Mouse (Mus musculus): ENCODE results near the gene Pcyt1a.

Gene Pcyt1a

DNA sequence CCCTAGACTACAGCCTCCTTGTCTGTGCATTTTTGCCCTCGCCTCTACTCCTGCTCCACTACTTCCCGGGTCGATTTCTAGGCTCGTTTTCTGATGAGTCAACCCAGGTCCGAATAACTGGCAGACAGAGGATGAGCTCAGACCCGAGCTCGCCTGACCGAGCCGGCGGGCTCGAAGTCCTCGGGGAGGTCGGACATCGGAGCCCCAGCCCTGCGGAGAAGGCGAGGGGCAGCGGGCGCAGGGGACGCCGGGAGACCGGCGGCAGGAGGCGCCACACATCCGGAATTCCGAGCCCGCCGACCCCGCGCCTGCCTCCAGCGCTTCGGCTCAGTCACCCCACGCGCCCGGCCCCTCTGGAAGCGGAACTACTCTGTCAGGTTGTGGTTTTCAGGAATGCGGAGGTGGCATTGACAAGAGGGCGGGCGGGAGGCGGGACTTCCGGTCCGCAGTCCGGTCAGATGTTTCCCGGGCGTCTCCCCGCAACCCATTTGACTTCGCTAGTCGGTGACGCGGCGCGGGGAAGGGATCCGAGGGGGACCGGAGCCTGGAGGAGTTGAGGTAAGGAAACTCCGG, at the start of gene Pcyt1a:
TSS of gene Pcyt1a (plus strand) at position 448 of the 573 bp plus-strand sequence.
- in situ Hi-C loops (cut with MboI; ENCODE audit: unreplicated experiment in 2 of 2) = no loop called here

DNA sequence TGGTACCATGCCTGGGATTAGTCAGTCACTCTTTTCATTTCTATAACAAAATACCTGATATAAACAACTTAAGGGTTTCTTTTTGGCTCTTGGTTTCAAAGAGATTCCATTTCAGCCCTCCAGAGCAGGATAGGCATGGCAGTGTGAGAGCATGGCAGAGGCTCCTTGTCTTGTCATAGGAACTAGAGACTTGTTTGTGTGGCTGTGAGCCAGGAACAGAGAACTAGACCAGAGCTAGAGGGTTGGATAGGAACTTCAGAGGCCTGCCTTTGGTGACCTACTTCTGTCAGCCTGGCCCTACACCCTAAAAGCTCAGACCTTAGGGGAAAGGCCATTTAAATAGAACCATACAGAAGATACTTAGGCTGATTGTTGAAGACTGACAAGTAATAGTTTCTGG, 47.8 kb upstream of the Pcyt1a start:
- in situ Hi-C loops (cut with MboI; ENCODE audit: unreplicated experiment in 2 of 2) = no loop called here

DNA sequence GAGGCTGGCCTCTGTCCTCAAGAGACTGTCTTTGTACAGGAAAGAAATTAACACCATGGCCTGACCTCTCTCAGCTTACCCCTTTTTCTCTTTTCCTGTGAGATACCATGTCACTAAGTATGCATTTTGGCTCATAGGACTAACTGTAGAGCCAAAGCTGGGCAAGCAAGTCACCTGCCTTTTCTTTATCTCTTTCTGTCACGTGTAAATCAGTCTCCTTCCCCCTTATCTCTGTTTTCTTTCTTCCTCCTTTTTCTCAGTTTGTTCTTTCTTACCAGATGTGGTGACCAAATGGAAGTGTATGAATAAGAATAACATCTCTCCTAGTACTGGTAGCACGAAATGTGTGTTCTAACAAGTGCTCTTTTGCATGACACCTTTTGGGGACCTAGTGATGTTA, 45.8 kb upstream of the Pcyt1a start:
- in situ Hi-C loops (cut with MboI; ENCODE audit: unreplicated experiment in 2 of 2) = no loop called here

DNA sequence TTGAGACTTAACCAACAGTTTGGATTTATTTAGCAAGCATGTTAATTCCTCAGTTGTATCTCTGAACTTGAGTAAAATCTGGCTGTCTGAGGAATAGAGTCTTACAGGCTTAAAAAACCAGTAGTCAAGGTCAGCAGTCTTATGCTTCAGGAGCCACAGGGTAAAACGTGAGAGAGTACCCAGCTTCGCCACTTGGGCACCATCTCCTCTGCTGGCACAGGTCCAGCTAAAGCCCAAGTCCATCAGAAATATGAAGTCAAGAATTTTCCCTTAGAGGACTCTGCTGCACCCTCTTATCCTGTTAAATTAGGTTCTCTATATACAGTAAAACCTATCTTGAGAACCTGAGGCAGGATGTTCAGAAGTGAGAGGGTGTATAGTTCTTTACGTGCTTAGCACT, 43.9 kb upstream of the Pcyt1a start:
- in situ Hi-C loops (cut with MboI; ENCODE audit: unreplicated experiment in 2 of 2) = no loop called here

DNA sequence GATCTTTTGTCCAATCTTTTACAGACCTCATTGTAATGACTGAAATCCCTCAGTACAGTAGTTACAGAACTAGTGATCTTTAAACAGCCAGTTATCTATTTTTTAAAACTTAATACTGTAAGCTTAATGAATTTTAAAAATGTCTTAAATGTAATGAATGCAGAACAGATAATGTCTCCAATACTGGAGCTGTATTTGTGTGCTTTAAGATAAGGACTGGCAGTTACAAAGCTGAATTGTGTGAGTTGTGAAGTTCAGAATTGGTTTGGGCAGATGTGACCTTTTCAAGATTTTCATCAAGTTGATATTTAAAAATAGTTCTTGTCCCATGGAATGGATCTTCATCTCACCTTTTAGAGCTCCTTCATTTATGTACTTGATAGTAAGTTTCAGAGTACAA, 41.7 kb upstream of the Pcyt1a start:
- in situ Hi-C loops (cut with MboI; ENCODE audit: unreplicated experiment in 2 of 2) = no loop called here

DNA sequence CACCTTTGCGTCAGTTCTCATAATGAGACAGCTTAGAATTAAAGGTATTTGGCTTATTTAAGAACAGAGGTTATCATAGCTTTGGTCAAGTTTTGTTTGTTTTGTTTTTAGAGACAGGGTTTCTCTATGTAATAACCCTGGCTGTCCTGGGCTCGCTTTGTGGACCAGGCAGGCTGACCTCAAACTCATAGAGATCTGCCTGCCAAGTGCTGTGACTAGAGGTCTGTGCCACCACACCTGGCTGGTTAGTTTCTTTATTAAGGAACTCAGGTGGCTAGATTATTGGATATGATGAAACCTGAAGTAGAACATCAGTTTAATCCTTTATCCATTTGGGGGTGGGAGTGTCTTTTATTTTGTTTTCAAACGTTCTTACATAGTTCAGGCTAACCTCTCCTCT, 40.9 kb upstream of the Pcyt1a start:
- in situ Hi-C loops (cut with MboI; ENCODE audit: unreplicated experiment in 2 of 2) = loop anchor here in 1 of 2 experiments (10.0 kb wide), 1 partner anchor 65 kb away; no protein-coding TSS in a partner anchor

DNA sequence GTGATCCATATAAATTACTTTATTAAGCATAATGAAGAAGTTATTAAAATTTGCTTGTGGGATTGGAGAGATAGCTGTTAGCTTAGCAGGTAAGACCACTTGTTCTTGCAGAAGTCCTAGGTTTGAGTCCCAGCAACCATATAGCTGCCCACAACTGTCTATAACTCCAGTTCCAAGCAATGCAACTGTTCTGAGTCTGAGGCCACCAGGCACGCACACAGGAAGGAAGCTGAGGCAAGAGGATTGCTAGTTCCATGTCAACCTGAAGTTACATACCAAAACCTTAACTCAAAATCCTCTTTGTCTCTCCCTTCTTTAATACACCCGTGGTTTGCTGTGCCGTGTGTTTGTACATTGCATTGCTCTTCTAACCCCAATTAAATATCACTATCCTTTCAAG, 39.8 kb upstream of the Pcyt1a start:
- in situ Hi-C loops (cut with MboI; ENCODE audit: unreplicated experiment in 2 of 2) = loop anchor here in 1 of 2 experiments (10.0 kb wide), 1 partner anchor 64 kb away; no protein-coding TSS in a partner anchor

- in situ Hi-C loops (cut with MboI; ENCODE audit: unreplicated experiment in 2 of 2) = loop anchor here in 1 of 2 experiments (10.0 kb wide), 1 partner anchor 59 kb away; no protein-coding TSS in a partner anchor
These were observed 34.8 kb upstream of the Pcyt1a start for GRCm38 (mm10) chr16:32395679-32396540.

DNA sequence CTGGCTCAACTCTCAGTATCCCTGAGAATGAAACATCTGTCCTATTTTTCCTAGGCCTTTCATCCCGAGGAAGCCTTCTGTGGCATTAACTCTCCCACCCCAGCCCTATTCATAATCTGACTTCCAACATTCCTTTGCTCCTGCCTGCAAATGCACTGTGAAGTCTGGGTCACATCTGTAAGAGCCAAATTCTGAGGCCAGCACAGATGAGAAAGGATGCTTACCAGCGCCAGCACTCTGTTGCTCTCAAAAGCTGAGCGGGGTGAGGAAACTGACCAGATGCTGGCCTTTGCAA, 34.2 kb upstream of the Pcyt1a start:
- in situ Hi-C loops (cut with MboI; ENCODE audit: unreplicated experiment in 2 of 2) = loop anchor here in 1 of 2 experiments (10.0 kb wide), 1 partner anchor 58 kb away; no protein-coding TSS in a partner anchor

GRCm38 (mm10) chr16:32398206-32398605, 32.5 kb upstream of the Pcyt1a start:
- in situ Hi-C loops (cut with MboI; ENCODE audit: unreplicated experiment in 2 of 2) = loop anchor here in 1 of 2 experiments (10.0 kb wide), 1 partner anchor 57 kb away; no protein-coding TSS in a partner anchor

DNA sequence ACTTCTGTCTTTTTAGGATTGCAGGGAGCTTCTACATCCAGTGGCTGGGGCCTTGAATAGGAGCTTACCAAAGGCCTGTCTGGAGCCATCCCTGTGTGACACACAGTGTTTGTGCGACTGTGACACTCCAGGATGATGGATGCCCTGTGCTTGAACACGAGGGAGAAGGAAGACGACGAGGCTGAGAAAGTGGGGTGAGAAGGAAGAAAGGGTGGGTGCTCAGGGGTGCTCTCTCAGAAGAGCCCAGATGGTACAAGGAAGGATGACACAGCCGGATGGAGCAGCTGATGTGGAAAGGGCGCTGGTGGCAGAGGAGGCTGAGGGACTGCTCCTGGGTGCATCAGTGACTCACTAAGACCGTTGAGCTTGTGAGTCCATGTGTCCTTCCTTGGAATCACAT, 30.5 kb upstream of the Pcyt1a start, which contains the start of gene Tm4sf19:
TSS of gene Tm4sf19 (plus strand) at position 240 of the 400 bp plus-strand sequence.
- in situ Hi-C loops (cut with MboI; ENCODE audit: unreplicated experiment in 2 of 2) = no loop called here

GRCm38 (mm10) chr16:32401335-32401965, 29.3 kb upstream of the Pcyt1a start:
- in situ Hi-C loops (cut with MboI; ENCODE audit: unreplicated experiment in 2 of 2) = no loop called here

- in situ Hi-C loops (cut with MboI; ENCODE audit: unreplicated experiment in 2 of 2) = no loop called here
These were observed 27.9 kb upstream of the Pcyt1a start for GRCm38 (mm10) chr16:32402818-32403217.

GRCm38 (mm10) chr16:32405716-32406115, 25.0 kb upstream of the Pcyt1a start:
- in situ Hi-C loops (cut with MboI; ENCODE audit: unreplicated experiment in 2 of 2) = no loop called here

DNA sequence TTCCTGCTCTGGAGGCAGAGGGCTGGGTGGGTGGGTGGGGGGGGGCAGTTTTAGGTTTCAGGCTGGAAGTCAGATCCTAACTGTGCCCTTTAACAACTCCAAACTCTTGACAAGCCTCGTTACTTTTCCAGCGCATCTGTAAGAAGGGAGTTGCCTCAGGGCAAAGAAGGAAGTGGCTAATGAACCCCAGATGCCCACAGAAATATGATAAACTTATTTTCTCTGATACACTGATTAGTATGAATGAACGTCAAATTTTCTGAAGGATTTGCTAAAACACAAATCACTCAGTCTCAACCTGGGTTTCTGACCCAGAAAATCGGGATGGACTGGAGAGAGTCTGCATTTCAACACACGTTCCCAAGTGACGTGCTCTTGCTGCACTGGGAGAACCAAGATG, 24.1 kb upstream of the Pcyt1a start:
- in situ Hi-C loops (cut with MboI; ENCODE audit: unreplicated experiment in 2 of 2) = no loop called here

- in situ Hi-C loops (cut with MboI; ENCODE audit: unreplicated experiment in 2 of 2) = no loop called here
These were observed 23.0 kb upstream of the Pcyt1a start for GRCm38 (mm10) chr16:32407730-32408129.

GRCm38 (mm10) chr16:32417457-32417856, 13.3 kb upstream of the Pcyt1a start:
- in situ Hi-C loops (cut with MboI; ENCODE audit: unreplicated experiment in 2 of 2) = no loop called here

GRCm38 (mm10) chr16:32419517-32420483, 10.9 kb upstream of the Pcyt1a start, which contains the start of gene Tctex1d2:
Gene Tctex1d2, plus strand, starts transcription at chr16:32419702.
- in situ Hi-C loops (cut with MboI; ENCODE audit: unreplicated experiment in 2 of 2) = no loop called here

DNA sequence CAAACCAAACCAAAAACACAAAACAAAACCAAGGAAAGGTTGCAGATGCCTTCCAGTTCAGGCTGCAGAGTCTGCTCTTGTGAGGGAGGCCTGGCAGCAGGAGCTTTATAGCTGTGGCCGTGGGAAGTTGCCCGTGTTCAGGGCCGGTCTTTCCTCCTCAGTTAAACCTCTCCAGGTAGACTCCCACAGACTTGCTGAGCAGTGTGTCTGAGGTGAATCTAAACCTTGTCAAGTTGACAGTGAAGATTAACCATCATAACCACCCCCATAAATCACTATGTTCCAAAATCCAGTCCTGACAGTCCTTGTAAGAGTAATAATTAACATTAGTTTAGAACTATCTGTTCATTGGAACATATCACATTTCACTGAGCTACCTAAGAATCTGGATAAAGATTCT, 3.2 kb upstream of the Pcyt1a start:
- in situ Hi-C loops (cut with MboI; ENCODE audit: unreplicated experiment in 2 of 2) = no loop called here

DNA sequence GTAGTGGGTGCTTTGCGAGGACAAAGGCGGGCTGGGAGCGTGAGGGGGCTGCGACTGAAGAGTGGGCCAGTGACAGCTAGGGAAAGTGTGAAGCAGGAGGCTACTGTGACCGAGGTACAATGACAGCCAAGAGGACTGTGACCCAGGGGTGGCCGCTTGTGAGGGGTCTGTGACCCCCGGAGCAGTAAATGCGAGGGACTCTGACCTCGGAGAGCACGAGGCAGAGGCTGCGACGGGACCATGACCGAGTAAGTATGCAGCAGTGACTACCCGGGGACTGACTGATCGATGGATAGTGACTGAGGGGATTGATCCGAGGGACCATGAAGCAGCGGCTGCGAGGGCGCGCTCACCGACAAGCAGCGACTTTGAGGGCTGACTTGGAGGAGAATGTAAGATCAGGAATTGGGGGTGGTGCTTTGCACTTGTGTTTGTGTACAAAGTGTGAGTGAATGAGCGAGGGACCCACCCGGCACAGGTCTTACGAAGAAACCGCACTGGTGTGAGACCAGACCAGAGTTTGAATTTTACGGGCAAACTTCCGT, 398 bp downstream of the Pcyt1a start:
- in situ Hi-C loops (cut with MboI; ENCODE audit: unreplicated experiment in 2 of 2) = no loop called here
